Mouse (Mus musculus) stomach, postnatal 0 days (tissue): ENCODE results near the gene Stam2. TPM values are rescaled to one million over a fixed set of nuclear protein-coding genes. Genes with fewer than 3 reads are reported as not detected.

Experiments used
- ATAC-seq: fragments of 200-750 bp; cut with Nextera tagmentation; 2 replicates; pipeline ENCODE4 v1.8.0; 2017; ENCODE audit not compliant: low FRiP score, low TSS enrichment
- DNase-seq: peaks from one replicate; pipeline ENCODE4 v3.0.0-alpha.2; 2016; ENCODE audit warnings: low spot score
- H3K27ac ChIP-seq: fragments of 300-500 bp; sonication (generic); replicated peaks from 2 replicates; pipeline ENCODE4 v1.5.1; 2014; ENCODE audit warnings: mild to moderate bottlenecking, control low read depth
- H3K27me3 ChIP-seq: fragments of 300-500 bp; sonication (generic); 2 replicates; pipeline ENCODE4 v1.6.1; 2014; ENCODE audit warnings: low read length; ENCODE audit not compliant: control insufficient read depth, insufficient read depth
- H3K36me3 ChIP-seq: fragments of 300-500 bp; sonication (generic); 2 replicates; pipeline ENCODE4 v1.6.1; 2014; ENCODE audit warnings: low read length, mixed read lengths; ENCODE audit not compliant: control insufficient read depth, insufficient read depth
- H3K4me1 ChIP-seq: fragments of 300-500 bp; sonication (generic); replicated peaks from 2 replicates; pipeline ENCODE4 v1.6.1; 2014; ENCODE audit warnings: antibody characterized with exemption; ENCODE audit not compliant: control insufficient read depth, insufficient read depth
- H3K4me2 ChIP-seq: fragments of 300-500 bp; sonication (generic); replicated peaks from 2 replicates; pipeline ENCODE4 v1.6.1; 2014; ENCODE audit warnings: low read depth, mild to moderate bottlenecking, control low read depth, moderate library complexity
- H3K4me3 ChIP-seq: fragments of 300-500 bp; sonication (generic); 2 replicates; pipeline ENCODE4 v1.5.1; 2014; ENCODE audit warnings: low read depth, low read length, control low read depth
- H3K9ac ChIP-seq: fragments of 300-500 bp; sonication (generic); 2 replicates; pipeline ENCODE4 v1.6.1; 2014; ENCODE audit warnings: mild to moderate bottlenecking, low read length, control low read depth, mixed read lengths
- H3K9me3 ChIP-seq: fragments of 300-500 bp; sonication (generic); 2 replicates; pipeline ENCODE4 v1.6.1; 2016; ENCODE audit warnings: low read length; ENCODE audit not compliant: control insufficient read depth
- CTCF ChIP-seq: IDR thresholded peaks from 2 replicates; pipeline ENCODE4 v1.5.1; 2016; ENCODE audit warnings: antibody characterized with exemption, low read depth, mild to moderate bottlenecking, moderate library complexity
- EP300 ChIP-seq: optimal IDR thresholded peaks from 2 replicates; pipeline ENCODE3; 2016; ENCODE audit warnings: antibody characterized with exemption
- WGBS: fragments of 180-500 bp; shearing (Covaris S2); extraction: QIAGEN DNeasy Blood & Tissue Kit; methylation state at CpG from one replicate; pipeline ENCODE4 v1.1.7; 2014; 5-methylcytosine and 5-hydroxymethylcytosine counted together
- polyA plus RNA-seq: library from polyadenylated mRNA; unstranded; fragments of >200 nt; fragmentation: Nextera tagmentation; extraction: Ambion mirVana; gene quantifications from 2 replicates; pipeline ENCODE4 v1.2.1, GENCODE M21; 2015

Gene Stam2
- polyA plus RNA-seq, 1 experiment from 2014 or later, result 33.1 TPM

DNA sequence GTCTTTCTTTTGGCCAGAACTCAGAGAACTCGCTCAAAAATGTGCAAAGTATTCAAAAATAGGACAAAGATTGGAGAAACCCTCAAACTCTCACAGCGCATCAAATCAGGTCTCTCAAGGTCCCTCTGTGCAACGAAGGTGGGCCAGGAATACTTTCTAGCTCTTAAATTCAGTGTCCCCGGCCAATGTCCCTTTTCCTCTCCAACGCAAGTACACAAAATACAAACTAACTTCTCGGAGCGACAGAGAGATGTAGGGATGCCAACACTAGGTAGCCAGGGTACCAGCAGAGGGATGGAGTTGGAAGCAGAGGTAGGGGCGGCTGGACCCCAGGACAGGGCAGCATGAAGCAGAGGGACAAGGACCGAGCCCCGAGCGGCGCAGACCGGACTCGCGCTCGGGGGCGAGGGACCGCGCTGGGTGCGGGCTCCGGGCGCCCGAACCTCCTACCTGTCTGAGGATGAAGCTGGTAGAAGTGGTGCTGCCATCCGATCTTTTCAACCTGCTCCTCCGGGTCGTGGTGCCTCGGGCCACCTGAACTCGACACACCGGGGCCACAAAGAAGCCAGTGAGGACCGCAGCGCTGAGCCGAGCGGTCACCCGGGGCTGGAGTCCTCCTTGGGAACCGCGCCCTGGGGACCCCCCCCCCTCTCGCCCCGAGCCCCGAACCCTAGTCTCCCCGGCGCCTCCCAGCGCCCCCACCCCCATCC lies 66.6 kb downstream of the Stam2 start:
- peak; percentile 45 for ATAC-seq
- DNase-seq, result no peak
- WGBS, result 1% methylated on average over 36 of the region's 42 CpGs
- Histone ChIP-seq H3K4me3 (peak overlapping the region; percentile 65), H3K4me2 (peak overlapping the region; percentile 95), H3K9ac (peak overlapping the region; percentile 47), H3K27me3 (no peaks in the 10 kb centered on the region), H3K27ac (no peak overlapping the region), H3K9me3 (no peaks in the 10 kb centered on the region), H3K36me3 (no peaks in the 10 kb centered on the region), H3K4me1 (no peaks in the 10 kb centered on the region)
- TF ChIP-seq CTCF, result no peak
- no peak for TF ChIP-seq EP300

GRCm38 (mm10) chr2:52674886-52675277 lies 67.2 kb downstream of the Stam2 start:
- no peaks in the 10 kb centered on the region for H3K27me3 ChIP-seq

DNA sequence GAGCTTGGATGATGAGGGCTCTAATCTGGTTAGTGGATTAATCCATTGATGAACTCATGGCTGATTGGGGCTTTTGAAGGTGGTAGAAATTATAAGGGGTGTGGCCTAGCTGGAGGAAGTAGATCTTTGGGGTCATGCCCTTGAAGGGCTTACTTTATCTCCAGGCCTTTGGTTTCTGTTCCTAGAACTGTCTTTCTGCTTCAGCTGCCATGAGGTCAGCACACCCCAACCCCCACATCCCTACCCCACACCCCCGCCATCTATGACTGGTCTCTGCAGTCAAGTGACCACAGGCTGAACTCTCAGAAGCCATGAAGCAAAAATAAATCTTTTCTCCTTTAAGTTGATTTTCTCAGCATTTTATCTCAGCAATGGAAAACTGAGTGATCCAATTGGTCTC lies 68.9 kb downstream of the Stam2 start:
- H3K9me3 ChIP-seq, result no peaks in the 10 kb centered on the region
- no peak overlapping the region for H3K27ac ChIP-seq
- ATAC-seq (no peak), DNase-seq (no peak)
- no peaks in the 10 kb centered on the region for H3K36me3 ChIP-seq
- H3K4me1 ChIP-seq, result no peaks in the 10 kb centered on the region
- no peak overlapping the region for H3K9ac ChIP-seq
- 85% methylated on average over 1 of the region's 1 CpGs for WGBS
- H3K4me3 ChIP-seq, result no peak overlapping the region
- no peak overlapping the region for H3K4me2 ChIP-seq
- H3K27me3 ChIP-seq, result no peaks in the 10 kb centered on the region
- TF ChIP-seq CTCF (no peak), EP300 (no peak)

More at GRCm38 (mm10) chr2:52674886-52675277, 67.2 kb downstream of the Stam2 start:
- Histone ChIP-seq H3K9ac (no peak overlapping the region), H3K36me3 (no peaks in the 10 kb centered on the region), H3K4me3 (peak overlapping the region; percentile 65), H3K9me3 (no peaks in the 10 kb centered on the region), H3K4me2 (peak overlapping the region; percentile 95), H3K4me1 (no peaks in the 10 kb centered on the region), H3K27ac (no peak overlapping the region)
- no peak for ATAC-seq
- DNase-seq, result peak; percentile 18
- TF ChIP-seq EP300, result no peak
- no peak for TF ChIP-seq CTCF
- WGBS, result 1% methylated on average over 19 of the region's 19 CpGs

DNA sequence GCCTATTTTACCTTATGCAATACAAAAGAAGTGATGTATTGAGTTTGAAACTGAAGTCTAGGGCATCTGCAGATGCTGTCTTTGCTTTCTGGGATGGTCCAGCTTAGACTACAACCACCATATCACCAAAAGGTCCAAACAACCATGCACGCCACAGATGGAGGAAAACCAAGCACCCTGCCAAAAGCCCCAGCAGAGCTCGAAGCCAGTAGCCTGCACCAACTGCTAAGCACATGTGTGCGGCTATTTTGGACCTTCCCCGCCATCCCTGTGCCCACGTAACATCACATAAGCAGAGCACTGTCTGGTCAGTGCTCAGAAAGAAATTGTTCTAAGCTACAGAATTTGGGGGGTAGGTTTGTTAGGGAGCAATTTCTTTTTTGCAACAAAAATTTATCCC lies 71.3 kb downstream of the Stam2 start:
- WGBS, result 85% methylated on average over 5 of the region's 5 CpGs

DNA sequence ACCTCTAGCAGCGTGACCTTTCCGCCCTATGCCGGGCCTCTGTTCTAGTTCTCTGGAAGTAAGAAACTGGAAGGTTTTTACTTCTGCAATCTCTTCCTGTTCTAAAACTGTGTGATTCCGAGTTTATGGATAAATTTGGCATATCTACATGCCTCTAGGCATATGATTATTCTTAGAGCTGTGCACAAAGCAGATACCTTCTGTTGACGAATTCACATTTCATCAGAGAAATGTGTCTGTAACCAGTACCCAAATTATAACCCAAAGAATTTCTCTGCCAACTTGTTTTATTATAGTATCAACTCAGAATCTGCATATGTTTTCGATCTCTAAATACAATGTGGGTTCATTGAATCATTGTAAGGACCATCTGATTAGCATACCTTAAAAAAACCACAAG lies 73.6 kb downstream of the Stam2 start:
- H3K4me1 ChIP-seq, result no peaks in the 10 kb centered on the region
- H3K27ac ChIP-seq, result no peak overlapping the region
- no peaks in the 10 kb centered on the region for H3K36me3 ChIP-seq
- ATAC-seq (no peak), DNase-seq (no peak)
- WGBS, result 89% methylated on average over 6 of the region's 6 CpGs
- H3K27me3 ChIP-seq, result no peaks in the 10 kb centered on the region
- H3K4me3 ChIP-seq, result no peak overlapping the region
- no peaks in the 10 kb centered on the region for H3K9me3 ChIP-seq
- H3K4me2 ChIP-seq, result no peak overlapping the region
- TF ChIP-seq CTCF, result no peak
- TF ChIP-seq EP300, result no peak
- H3K9ac ChIP-seq, result no peak overlapping the region

More for the DNA sequence above, 71.3 kb downstream of the Stam2 start:
- no peaks in the 10 kb centered on the region for H3K27me3 ChIP-seq
- DNase-seq (no peak), ATAC-seq (no peak)
- no peaks in the 10 kb centered on the region for H3K9me3 ChIP-seq
- no peak overlapping the region for H3K27ac ChIP-seq
- H3K4me3 ChIP-seq, result no peak overlapping the region
- H3K9ac ChIP-seq, result no peak overlapping the region
- no peaks in the 10 kb centered on the region for H3K36me3 ChIP-seq
- TF ChIP-seq EP300, result no peak
- no peak for TF ChIP-seq CTCF
- no peaks in the 10 kb centered on the region for H3K4me1 ChIP-seq
- H3K4me2 ChIP-seq, result no peak overlapping the region

GRCm38 (mm10) chr2:52656722-52657121 lies 85.4 kb downstream of the Stam2 start:
- no peak overlapping the region for H3K4me3 ChIP-seq
- no peaks in the 10 kb centered on the region for H3K27me3 ChIP-seq
- no peak overlapping the region for H3K27ac ChIP-seq
- no peak overlapping the region for H3K4me2 ChIP-seq
- ATAC-seq (no peak), DNase-seq (no peak)
- no peaks in the 10 kb centered on the region for H3K9me3 ChIP-seq
- TF ChIP-seq CTCF, result no peak
- TF ChIP-seq EP300, result no peak
- H3K4me1 ChIP-seq, result no peaks in the 10 kb centered on the region
- no peaks in the 10 kb centered on the region for H3K36me3 ChIP-seq
- WGBS, result 86% methylated on average over 5 of the region's 5 CpGs
- no peak overlapping the region for H3K9ac ChIP-seq
